Mouse (Mus musculus): ENCODE results near the gene Arfgap3.
A peak's percentile ranks its signal among the peaks of the same experiment; 100 is the strongest.

The Arfgap3 gene

DNA sequence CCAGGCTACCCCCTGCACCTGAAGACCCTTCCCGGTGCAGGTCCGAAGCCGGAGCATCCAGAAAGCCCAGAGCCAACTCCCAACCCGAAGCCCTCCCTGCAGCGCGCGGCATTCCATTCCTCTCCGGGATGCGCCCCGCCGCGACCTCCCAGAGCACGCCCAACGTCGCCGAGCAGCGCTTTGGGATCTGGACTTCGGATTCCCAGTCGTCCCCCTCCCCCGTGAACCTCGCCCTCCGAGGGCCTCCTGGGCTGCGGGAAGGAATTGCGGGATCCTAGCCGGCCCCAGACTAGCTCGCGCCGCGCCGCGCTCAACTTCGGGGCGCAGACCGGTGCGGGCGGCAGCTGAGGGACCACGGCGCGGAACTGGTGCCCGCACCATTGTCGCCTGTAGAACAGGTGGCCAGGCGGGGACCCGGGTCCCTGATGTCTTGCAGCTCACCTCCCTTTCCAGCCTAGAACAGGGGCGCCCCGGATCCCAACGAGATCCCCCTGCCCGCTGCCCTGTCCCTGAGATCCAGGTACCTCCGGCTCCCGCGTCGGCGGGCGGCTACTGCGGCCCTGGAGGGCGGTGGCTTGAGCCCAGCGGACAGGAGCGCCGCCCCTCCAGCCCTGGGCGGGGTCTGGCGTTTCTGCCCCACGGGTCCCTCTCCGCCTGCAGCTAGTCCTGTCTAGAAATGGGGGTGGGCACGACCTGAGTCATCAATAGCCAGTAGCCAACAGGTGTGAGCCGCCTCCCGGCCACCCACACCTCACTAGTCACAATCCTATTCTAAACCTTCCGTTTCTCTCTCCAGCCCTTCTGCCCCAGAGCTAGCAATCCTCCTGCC, 98.7 kb downstream of the Arfgap3 start, which contains the start of gene A4galt:
TSS of gene A4galt (minus strand) at position 599 of the 829 bp plus-strand sequence.
- peak; percentile 72 for DNase-seq

GRCm38 (mm10) chr15:83250651-83251175, 99.3 kb downstream of the Arfgap3 start:
- DNase-seq: no peak

Data from kidney, adult 11 months (tissue).